Mouse (Mus musculus): ENCODE results near the gene Mindy3.
"Not testable (repeated sequence)": the region's sequence is repeated elsewhere in the genome, so short reads cannot be mapped to it uniquely, and the experiment has no call there.

Gene Mindy3

DNA sequence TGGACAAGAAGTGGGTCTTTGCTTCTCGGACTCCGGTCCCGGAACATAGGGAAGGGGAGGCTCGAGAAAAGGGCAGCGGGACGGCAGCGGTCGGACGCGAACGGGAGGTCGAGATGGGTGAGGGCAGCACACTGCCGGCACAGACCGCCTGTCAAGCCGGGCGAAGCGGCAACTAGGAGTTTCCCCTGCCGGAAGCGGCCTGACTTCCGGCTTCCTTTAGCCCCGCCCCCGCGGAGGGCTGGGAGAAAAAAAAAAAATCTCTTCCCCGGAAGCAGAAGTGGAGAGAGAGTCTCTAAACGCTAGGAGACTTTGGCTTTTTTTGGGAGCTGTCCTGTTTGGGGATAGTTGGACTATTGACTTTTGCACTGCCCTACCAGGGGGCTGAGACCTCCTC, at the start of gene Mindy3:
Gene Mindy3 (minus strand): TSS at position 209 of the 394 bp plus-strand sequence.
- DNase-seq (ENCODE audit: low read depth, low spot score), result peak; percentile 72

DNA sequence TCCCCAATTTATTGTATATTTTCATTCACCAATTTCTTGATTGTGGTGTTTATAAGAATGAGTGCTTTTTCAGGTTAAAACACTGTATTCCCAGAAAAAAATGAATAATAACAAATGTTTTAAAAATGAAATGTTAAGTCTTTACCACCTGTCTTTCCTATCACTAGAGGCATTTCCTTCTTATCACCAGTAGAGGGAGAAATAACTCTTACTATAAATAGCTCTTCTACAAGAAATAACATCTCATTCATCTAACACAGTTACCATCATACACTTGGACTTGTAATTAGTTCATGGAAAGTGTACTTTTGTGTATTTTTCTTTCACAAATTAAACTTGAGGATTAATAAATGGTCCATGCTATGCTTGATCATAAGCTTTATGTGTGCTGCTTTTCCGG, 40.5 kb upstream of the Mindy3 start:
- DNase-seq (ENCODE audit: low read depth, low spot score), result no peak

DNA sequence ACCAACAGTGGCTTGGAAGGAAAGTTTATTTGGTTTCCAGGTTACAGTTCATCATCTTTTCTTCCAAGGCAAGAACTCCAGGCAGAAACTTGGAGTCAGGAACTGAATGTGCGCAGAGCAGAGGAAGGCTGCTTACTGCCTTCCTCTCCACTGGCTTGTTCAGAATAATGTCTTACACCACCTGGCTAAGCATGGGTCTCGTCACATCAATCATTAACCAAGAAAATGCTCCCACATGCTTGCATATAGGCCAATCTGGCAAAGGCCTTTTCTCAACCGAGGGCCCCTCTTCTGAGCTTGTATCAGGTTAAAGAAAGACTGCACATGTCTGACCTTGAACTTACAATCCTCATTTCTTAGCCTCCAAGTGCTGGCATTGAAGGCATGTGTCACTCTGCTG, 30.8 kb upstream of the Mindy3 start:
- DNase-seq (ENCODE audit: low read depth, low spot score), result no peak

DNA sequence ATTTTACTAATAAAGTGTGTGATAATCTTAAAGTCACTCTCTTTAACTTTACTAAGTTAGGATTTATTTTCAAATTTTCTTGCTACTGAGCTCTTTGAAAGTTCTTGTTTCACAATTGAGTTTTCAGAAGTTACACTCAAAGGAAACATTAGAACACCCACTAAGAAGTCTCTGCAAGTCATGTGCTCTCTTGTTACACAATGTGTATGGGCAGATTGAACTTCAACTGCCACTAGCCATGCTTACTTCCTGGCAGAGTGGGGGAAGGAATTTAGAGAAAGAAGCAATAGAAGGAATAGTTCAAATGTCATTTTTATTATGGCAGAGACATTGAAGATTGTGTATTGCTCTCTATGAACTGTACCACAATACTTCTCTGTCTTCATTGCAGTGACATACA, 20.9 kb upstream of the Mindy3 start:
- no peak for DNase-seq (ENCODE audit: low read depth, low spot score)

DNA sequence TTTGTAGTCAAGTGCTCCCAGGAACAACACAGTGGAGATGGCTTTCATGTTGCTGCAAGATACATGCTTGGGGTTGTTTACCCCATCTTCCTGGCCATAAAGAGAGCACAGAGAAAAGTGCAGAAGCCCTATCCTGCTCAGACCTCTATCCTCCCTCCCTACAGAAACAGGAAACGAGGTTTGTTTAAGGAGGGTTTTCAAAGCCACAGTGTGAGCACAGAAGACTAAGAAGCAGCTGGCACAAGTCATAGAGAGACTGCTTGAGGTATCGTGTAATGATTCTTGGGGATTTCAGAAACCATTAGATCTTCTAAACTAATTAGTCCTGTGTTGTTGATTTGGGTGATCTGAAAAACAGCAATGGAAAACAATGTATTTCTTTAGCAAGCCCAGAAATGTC, 20.3 kb upstream of the Mindy3 start:
- DNase-seq (ENCODE audit: low read depth, low spot score), result no peak

DNA sequence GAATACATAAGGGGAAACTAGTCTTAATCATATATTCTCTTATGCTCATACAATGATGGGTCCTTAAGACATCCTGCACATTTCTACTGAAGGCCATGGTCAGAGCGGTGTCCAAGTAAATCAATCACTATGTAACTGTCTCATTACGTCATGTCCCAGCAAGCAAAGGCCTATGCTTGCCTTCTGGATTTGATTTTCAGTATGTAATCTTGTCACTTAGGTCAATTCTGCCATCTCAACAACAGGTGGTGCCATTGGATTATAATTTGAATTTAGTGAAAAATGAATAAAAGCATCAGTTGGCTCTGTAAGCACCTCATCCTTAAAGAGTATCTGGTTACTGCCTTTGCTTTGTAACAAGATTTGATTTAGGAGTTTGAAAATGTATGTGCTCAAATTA, 18.9 kb upstream of the Mindy3 start:
- DNase-seq (ENCODE audit: low read depth, low spot score), result peak; percentile 20

DNA sequence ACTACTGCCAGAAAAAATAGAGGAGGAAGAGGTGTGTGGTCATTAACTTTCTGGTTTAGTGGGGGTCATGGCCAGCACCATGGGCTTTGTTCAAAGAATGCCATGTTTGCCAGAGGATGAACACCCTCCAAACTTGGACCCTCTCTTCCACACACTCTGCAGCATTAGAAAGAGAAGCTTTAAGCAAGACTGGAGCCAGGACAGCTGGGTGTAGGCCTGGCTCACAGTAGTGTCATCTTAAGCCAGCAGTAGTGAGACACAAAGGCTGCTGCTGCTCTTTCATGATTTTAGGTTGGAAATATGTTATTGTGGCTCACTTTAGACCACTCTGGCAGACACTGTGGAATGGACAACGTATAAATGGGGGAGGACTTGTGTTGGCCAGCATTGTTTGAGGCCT, 12.8 kb upstream of the Mindy3 start:
- DNase-seq (ENCODE audit: low read depth, low spot score), result no peak

DNA sequence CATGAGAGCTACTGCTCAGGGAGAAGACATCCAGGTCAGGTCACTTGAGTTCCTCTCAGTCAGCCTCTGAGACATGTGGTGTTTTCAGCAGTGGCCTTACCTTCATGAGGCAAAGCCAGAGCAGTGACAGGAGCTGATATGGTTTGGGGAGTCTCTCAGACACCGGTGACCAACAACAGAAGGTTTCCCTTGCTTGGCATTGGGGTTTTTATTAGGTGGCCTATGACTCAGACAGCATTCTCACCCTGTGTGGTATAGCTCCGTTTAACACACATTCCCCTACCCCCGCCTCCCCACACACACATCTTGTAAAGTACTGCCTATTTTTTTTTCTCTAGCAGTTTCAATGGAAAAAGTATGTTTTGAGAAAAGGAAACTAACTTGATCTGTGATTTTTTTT, 5.1 kb upstream of the Mindy3 start:
- DNase-seq (ENCODE audit: low read depth, low spot score), result no peak

DNA sequence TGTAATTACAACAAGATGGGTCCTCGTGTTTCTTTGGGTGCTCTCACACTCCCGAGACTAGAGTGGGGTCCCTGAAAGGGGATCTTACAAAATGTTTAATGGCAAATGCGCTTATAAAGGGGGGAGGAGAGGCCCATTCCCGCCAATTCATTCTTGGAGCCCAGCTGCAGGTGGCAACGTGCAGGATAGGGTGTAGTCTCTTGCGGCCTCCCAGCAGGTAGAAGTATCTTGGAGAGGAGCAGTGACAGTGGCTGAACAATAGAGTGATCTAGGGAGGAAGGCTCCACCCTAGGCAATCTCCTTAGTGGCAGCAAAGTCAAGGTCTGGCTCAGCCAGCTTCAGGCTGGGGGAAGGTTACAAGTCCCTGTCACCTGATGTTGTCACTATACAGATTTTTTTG, 4.2 kb upstream of the Mindy3 start:
- not testable (repeated sequence) for DNase-seq (ENCODE audit: low read depth, low spot score)

DNA sequence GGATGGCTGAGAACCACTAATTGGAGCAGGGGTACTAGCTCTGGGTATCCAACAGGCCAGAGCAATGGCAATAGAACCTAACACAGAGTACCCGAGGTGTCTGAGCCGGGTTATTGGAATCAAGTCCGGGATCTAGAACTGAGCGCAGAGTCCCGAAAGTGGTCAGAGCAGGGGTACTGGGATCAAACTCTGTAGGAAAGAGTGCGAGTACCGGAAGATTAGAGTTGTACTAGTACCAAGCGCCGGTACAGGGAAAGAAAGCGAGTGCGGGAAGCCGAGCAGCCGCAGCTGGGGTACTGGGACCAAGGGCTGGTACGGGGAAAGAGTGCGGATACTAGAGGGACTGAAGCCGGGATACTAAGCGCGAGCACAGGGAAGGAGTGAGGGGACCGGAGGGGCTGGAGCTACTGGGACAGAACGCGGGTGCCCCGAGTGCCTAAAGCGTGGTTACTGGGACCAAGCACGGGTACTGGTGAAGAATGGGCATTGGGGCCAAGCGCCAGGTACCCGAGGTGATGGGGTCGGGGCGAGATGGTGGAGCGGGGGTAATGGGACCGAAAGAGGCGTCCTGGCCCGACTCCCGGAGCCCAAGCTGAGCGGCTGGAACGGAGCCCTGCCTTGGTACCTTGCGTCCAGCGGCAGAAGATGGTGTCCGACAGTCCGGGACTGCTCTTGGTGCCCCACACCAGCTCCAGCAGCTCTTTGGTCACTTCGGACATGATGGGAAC, 572 bp downstream of the Mindy3 start:
- peak; percentile 11 for DNase-seq (ENCODE audit: low read depth, low spot score)

DNA sequence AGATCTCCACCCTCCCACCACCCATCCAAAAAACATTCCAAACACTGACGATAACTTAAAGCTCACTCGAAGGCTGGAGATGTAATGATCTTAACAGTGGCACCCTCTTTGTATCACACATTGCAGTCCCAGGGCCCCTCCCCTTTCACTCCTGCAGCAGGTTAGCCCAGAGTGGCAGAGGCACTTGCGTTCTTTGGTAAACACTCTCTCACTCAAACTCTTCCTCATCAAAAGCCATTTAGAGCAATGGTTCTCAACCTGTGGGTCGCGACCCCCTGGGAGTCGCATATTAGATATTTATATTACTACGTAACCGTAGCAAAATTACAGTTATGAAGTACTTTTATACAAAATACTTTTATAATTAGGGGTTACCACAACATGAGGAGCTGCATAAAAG, 1.1 kb downstream of the Mindy3 start:
- no peak for DNase-seq (ENCODE audit: low read depth, low spot score)

DNA sequence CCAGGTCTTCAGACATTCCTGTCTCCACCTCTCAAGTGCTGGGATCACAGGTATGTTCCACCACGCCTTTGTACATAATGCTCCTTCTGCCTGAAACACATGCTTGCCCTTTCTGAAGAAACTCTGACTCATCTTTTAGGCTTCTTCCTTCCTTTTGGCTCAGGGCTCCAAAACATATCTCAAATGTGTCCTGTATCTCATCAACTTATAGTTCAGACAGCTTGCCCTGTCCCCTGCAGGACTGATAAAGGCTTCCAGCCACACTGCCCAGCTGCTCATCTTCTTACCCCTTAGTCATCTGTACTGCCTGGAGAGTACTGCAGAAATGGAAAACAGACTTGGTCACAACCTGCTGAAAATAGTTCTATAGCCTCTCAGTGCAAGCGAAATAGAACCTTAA, 7.0 kb downstream of the Mindy3 start:
- DNase-seq (ENCODE audit: low read depth, low spot score), result no peak

DNA sequence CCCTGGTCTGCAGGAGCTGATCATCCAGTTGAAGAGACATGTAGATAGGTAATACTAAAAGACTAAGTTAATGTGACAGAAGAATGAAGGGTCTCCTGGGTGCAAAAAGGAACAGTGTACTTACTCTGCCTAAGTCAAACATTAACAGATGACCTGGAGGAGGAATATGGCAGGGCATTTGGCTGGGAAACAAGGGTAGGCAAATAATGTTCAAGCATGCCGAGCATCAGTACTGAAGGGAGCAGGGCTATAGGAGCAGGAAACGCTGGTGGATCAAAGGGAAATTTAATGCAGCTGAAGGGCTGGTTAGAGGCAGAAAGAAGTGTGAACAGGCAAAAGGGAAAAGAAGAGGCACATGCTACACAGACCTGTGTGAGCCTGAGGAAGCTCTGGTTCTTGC, 8.1 kb downstream of the Mindy3 start:
- DNase-seq (ENCODE audit: low read depth, low spot score), result no peak

DNA sequence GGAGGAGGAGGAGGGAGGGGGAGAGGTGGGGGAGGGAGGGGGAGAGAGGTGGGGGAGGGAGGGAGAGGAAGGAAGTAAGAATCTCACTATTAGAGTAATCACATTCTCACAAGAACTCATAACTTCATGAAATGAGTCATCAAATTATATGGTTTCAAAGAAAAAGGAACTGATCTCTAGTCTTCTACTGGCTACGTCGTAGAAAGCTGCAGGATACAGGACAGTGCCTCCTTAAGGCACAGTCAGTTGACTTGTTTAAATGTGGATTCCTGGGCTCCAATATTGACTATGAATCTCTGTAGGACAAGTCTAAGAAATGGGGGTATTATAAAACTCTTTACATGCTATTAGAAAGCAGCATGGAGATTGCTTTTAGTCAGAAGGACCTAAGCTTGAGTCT, 12.5 kb downstream of the Mindy3 start:
- DNase-seq (ENCODE audit: low read depth, low spot score), result no peak

DNA sequence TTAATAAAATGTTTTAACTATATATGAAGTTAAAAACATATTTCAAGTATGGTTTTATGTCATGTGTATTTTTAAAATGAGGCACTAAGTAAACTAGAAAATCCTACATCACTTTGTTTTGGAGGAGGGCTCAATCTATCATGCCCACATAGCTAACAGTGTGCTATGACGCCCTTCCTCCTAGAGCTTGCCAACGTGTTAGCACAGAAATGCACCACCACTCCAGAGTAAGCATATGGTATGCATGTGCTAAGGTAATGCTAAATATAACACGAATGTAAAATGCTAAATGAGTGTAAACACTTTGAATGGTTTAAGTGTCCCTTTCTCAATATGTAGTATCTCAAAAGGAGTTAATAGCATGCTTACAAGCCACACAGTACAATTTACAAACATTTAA, 16.8 kb downstream of the Mindy3 start:
- no peak for DNase-seq (ENCODE audit: low read depth, low spot score)

DNA sequence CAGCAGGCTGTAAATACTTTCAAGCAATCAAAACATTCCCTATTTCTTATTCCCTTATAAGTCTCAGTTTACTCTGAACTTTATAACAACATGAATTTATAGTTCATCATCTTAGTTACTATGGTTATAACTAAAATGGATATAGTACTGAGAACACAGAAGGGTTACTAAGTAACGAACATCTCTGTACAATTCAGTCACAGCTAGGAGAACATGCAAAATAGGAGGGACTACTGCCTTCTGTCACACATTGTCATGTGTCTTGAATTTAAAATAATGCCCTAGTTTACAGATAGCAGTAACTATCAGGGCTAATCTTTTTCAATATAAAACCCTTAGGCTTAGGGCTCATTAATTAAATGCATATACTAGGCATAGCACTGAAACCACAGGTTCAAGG, 18.1 kb downstream of the Mindy3 start:
- DNase-seq (ENCODE audit: low read depth, low spot score), result no peak

DNA sequence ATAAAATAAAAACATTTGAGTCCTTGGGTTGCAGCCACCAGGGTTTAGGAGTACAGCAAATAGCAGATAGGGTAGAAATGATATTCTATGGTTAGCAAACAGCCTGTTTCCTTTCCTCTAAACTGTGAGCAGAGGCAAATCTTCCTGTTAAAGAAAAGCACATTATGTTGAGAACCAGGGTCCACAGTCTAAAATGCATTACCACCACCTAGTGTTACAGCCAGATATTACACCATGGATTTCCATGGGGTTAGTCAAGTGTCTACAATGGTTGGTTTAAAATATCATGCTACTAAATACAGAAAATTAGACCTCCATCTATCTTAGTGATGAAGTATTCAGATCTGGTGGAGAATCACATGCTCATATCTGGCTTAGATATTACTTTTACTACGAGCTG, 30.2 kb downstream of the Mindy3 start:
- peak; percentile 47 for DNase-seq (ENCODE audit: low read depth, low spot score)

DNA sequence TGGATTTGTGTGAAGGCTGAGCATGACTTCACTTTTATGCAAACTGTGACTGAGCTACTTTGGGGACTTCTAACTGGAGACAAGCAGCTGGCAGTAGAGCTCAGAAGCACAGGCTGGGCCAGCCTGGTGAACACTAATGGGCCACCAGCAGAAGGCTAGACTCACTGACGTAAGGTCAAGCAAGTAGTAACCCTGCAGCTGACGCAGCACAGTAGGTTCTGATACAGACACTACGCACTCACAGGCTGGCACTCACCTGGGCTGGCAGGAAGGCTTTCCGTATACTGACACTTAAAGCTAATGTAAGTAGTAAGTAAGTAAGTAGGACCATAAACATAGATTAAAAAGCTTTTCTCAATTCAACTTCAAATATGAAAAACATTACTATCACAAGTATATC, 30.7 kb downstream of the Mindy3 start:
- no peak for DNase-seq (ENCODE audit: low read depth, low spot score)

DNA sequence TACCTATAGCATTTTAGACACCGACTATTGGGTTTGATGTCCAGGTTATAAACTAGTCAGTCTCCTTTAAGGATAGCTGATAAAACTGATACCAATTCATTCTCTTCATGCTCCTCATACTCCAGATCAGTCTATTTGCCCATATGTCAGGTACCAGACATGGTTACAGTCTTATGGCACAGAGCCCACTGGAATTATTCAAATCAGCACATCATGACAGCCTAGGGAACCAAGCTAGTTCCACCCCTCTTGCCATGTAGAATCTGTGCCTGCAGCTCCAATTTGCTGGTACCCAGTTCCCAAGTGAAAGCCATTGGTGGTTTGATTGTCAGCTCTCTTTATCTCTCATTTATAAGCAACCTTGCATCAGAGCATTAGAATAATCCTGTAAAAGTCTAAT, 34.9 kb downstream of the Mindy3 start:
- DNase-seq (ENCODE audit: low read depth, low spot score), result no peak

DNA sequence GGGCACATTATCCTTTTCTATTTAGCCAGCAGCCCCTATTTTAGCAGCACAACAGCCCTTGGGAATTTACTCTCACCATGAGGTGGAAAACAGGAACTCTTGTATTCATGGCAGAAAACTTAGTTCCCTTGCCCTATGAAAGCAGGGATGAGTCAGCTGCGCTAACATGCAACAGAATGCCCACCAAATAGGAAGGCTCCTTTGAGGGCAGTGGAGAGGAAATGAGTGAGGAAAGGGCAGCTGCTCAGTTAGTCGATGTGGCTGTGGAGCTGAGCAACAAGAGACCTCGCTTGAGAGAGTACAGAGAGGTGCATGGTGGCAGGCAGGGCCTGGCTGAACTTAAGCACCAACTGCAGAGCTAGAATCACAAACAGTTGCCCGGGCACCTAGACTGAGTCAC, 36.6 kb downstream of the Mindy3 start:
- no peak for DNase-seq (ENCODE audit: low read depth, low spot score)

DNA sequence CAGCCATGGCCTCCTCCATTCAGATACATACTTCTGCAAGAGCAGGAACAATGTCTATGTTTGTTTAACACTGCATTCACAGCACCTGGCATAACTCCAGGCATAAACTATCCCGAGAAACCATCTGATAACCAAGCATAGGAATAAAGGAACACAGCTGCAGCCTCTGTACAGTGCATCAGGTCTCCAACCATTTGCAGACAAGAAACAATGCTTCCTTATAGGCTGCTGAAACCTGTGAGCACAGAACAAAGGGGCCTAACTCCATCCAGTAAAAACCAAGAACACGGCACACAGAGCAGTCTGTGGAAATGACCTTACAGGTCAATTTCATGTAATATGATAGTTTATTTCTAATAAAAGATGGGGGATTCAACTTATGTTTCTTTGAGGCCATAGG, 39.0 kb downstream of the Mindy3 start:
- no peak for DNase-seq (ENCODE audit: low read depth, low spot score)

DNA sequence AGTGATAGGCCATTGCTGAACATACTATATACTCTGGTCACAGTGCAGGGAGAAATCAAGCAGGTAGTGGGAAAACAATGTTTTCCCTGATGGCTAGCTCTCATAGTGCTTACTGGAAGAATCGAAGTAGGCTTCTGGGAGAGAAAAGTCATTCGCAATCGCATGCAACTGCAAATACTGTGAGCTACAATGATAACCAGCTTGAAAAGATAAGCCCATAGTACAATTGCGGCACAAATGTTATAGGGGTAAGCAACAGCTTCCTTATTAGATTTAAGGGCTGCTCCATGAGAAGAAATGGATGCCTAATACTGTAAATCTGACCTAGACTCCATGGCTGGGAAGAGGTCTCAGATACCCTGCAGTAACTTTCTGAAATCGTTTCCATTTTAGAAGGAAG, 40.7 kb downstream of the Mindy3 start:
- DNase-seq (ENCODE audit: low read depth, low spot score), result no peak

DNA sequence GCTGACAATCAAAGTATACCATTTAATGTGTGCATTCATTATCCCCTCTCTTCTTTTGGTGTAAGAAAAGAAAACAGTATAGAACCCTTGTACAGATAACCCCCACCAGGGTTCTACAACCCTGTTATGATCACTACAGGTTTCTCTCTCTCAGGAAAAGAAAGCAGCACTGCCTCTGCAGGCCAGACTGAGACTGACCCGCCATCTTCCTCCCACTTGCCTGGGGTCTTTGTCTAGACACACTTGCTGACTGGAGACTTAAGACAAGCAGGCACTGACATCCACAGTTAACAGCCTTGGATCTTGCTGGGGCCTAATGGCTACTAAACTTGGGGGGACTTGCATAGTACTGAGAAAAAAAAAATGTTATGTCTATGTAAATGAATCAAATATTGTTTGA, 42.2 kb downstream of the Mindy3 start:
- no peak for DNase-seq (ENCODE audit: low read depth, low spot score)

DNA sequence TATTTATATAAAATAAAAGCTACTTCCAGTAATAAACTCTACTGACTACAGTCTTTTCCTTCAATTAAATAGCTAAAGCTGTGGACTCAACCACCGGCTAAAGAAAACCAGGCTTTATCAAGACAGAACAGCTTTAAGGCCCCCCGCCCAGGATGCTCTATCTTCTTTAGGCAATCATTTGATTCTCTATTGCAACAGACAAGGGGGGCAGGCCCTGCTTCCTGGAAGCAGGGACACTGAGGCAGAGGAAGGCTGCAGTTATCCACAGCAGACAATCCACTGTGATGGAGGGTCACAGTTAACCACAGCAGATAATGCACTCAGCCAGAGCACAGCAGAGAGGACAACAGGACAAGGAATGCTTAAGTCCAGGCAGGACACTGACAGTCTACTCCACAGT, 46.4 kb downstream of the Mindy3 start:
- DNase-seq (ENCODE audit: low read depth, low spot score), result no peak
